Mouse (Mus musculus): ENCODE data around the gene Zfp119a.

GRCm38 (mm10) chr17:55906669-55907068 is 27.9 kb upstream of the Zfp119a start:
- no peak for TF ChIP-seq POLR2A (IDR thresholded peaks at IDR 0.05; ENCODE audit: insufficient read length, low read depth)
- no peak for TF ChIP-seq REST (IDR thresholded peaks at IDR 0.05; ENCODE audit: insufficient read depth, insufficient read length)
- TF ChIP-seq TCF3 (IDR thresholded peaks at IDR 0.05; ENCODE audit: insufficient read length, low read depth) = no peak

Data from myocyte (in vitro differentiated cells).